23 mouse cellular contexts compared by ENCODE assay signal in genomic region chr9:88319226-88319625, GRCm38 (mm10).
"Had no signal": no experiment of that assay in that cellular context is flagged by ENCODE, and none has a peak within 500 bp of the region (broad histone marks: within the 10 kb centered on the region; RNA-seq: fewer than 3 reads in every experiment).

No protein-coding gene starts in this region.

- H3K9ac ChIP-seq: heart, embryonic 13.5 days; heart, embryonic 15.5 days; hindbrain, embryonic 12.5 days; hindbrain, embryonic 14.5 days; intestine, embryonic 15.5 days; limb, embryonic 13.5 days; limb, embryonic 15.5 days; liver, embryonic 12.5 days; liver, embryonic 14.5 days had no signal

- H3K9me3 ChIP-seq: heart, embryonic 15.5 days; intestine, embryonic 15.5 days; limb, embryonic 13.5 days; limb, embryonic 15.5 days; liver, embryonic 12.5 days had no signal

- H3K4me1 ChIP-seq: heart, embryonic 13.5 days; heart, embryonic 15.5 days; hindbrain, embryonic 10.5 days; hindbrain, embryonic 12.5 days; intestine, embryonic 15.5 days; limb, embryonic 13.5 days; limb, embryonic 15.5 days; liver, embryonic 12.5 days had no signal

- H3K27ac ChIP-seq: gastrocnemius, adult 2 months; heart, embryonic 13.5 days; heart, embryonic 15.5 days; hindbrain, embryonic 10.5 days; hindbrain, embryonic 12.5 days; hindbrain, embryonic 14.5 days; intestine, embryonic 15.5 days; layer of hippocampus, adult 2 months; limb, embryonic 13.5 days; limb, embryonic 15.5 days; liver, embryonic 12.5 days; liver, embryonic 14.5 days had no signal

- H3K27me3 ChIP-seq: heart, embryonic 13.5 days; heart, embryonic 15.5 days; hindbrain, embryonic 12.5 days; intestine, embryonic 15.5 days; limb, embryonic 13.5 days; limb, embryonic 15.5 days; liver, embryonic 12.5 days had no signal

- H3K36me3 ChIP-seq: heart, embryonic 13.5 days; heart, embryonic 15.5 days; hindbrain, embryonic 10.5 days; hindbrain, embryonic 12.5 days; intestine, embryonic 15.5 days; limb, embryonic 13.5 days; limb, embryonic 15.5 days; liver, embryonic 12.5 days had no signal

- H3K4me3 ChIP-seq: gastrocnemius, adult 2 months; heart, embryonic 13.5 days; heart, embryonic 15.5 days; hindbrain, embryonic 10.5 days; hindbrain, embryonic 12.5 days; intestine, embryonic 15.5 days; layer of hippocampus, adult 2 months; limb, embryonic 13.5 days; limb, embryonic 15.5 days; liver, embryonic 12.5 days had no signal

- DNase-seq: gastrocnemius, adult 2 months; gastrocnemius, postnatal 10 days; gastrocnemius, postnatal 25 days; heart, adult 18-20 months; heart, postnatal 14 days; heart, postnatal 4 days; kidney, adult 18-20 months; kidney, adult 8-10 months; kidney, postnatal 10 days; kidney, postnatal 25 days; kidney, postnatal 4 days; left cerebral cortex, postnatal 4 days had no signal
